Mouse (Mus musculus): ENCODE measurements around the gene Nuak2. TPM values are rescaled to one million over a fixed set of nuclear protein-coding genes. Genes with fewer than 3 reads are reported as not detected.

Nuak2 gene
- total and polyA plus RNA-seq, 2 experiments from 2014 or later = 7.7 to 7.9 TPM

DNA sequence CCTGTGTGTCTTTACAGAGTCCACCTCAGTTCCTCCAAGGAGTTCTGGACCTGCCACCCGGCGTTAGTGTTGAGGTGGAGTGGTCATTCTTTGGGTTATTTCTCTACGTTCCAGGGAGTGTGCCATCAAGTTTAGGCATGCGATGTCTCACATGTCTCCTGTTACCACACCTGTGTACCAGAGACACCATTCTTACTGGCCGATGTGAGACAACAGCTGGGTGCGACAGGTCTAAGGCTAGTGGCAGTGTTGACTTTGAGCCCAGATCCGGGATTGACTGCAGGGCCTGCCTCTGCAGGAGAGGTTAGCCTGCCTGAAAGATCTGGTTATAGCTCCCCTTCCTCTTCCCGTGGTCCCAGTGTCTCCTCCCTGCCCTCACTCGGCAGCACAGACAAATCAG is 38.3 kb downstream of the Nuak2 start:
- ATAC-seq (no peak), DNase-seq (ENCODE audit: low spot score) (no peak)
- Histone ChIP-seq H3K4me3 (ENCODE audit: low read length) (no peak overlapping the region), H3K27me3 (ENCODE audit: insufficient read depth, low read length) (no peaks in the 10 kb centered on the region), H3K4me2 (ENCODE audit: low read depth, low read length) (no peak overlapping the region), H3K9ac (replicated peaks; ENCODE audit: low read length) (no peak overlapping the region), H3K9me3 (ENCODE audit: low read length) (0 out of 2 replicates have a peak, but pooled peaks cover 4% of the 10 kb centered on the region), H3K4me1 (ENCODE audit: insufficient read depth, low read length) (no peaks in the 10 kb centered on the region), H3K27ac (no peak overlapping the region), H3K36me3 (ENCODE audit: insufficient read depth, low read length) (peaks cover 11% of the 10 kb centered on the region)
- WGBS = 80% methylated on average over 9 of the region's 9 CpGs
- TF ChIP-seq CTCF (IDR thresholded peaks at IDR 0.05; ENCODE audit: low read depth) = no peak

DNA sequence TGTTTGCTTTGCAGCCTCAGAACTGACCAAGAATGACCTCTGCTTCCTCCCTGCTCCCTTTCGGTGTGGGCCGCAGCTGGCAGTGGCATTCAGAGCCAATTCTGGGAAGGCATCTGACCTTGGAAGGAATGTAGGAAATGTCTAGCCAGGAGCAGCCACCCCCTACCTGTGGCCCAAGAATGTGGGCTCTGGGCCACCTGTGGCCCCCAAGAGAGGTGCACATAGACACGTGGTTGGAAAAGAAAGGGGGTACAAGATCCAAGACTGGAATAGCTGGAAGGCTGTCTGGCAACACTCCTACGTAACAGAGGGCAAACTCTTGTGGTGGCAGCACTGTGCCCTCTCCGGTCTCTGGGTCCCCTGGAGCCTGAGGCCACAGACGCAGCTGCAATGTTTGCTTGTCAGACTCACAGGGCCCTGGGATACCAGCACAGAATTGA is 39.3 kb downstream of the Nuak2 start:
- Histone ChIP-seq H3K4me3 (ENCODE audit: low read length) (no peak overlapping the region), H3K4me1 (ENCODE audit: insufficient read depth, low read length) (no peaks in the 10 kb centered on the region), H3K9ac (replicated peaks; ENCODE audit: low read length) (no peak overlapping the region), H3K27ac (no peak overlapping the region; the same call in 1 of the 2 replicates), H3K4me2 (ENCODE audit: low read depth, low read length) (no peak overlapping the region), H3K36me3 (ENCODE audit: insufficient read depth, low read length) (peaks cover 21% of the 10 kb centered on the region), H3K9me3 (ENCODE audit: low read length) (0 out of 2 replicates have a peak, but pooled peaks cover 4% of the 10 kb centered on the region), H3K27me3 (ENCODE audit: insufficient read depth, low read length) (no peaks in the 10 kb centered on the region)
- TF ChIP-seq CTCF (IDR thresholded peaks at IDR 0.05; ENCODE audit: low read depth) = no peak
- ATAC-seq (no peak), DNase-seq (ENCODE audit: low spot score) (no peak)
- WGBS = 40% methylated on average over 6 of the region's 6 CpGs

DNA sequence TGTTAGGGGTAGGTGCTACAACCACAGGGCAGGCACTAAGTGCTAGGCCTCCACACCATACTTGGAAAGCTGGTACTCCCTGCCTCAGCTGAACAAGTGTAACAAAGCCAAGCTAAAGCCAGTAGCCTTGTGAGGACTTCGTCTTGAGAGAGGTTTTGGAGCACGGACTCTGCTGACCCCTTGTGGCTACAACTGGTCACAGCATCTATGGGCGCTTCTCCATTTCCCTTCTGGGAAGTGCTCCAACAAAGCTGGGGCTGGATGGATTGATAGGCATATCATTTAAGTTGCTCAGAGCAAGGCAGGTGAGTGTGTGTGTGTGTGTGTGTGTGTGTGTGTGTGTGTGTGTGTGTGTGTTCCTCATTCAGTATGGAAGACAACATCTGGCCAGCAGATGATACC is 39.9 kb downstream of the Nuak2 start:
- peaks cover 28% of the 10 kb centered on the region for H3K36me3 ChIP-seq (ENCODE audit: insufficient read depth, low read length)
- H3K27ac ChIP-seq = no peak overlapping the region; the same call in 1 of the 2 replicates
- peak; percentile 94 for DNase-seq (ENCODE audit: low spot score)
- WGBS = 0% methylated on average over 3 of the region's 3 CpGs
- H3K4me3 ChIP-seq (ENCODE audit: low read length) = no peak overlapping the region
- H3K4me1 ChIP-seq (ENCODE audit: insufficient read depth, low read length) = no peaks in the 10 kb centered on the region
- peak; percentile 67 for ATAC-seq
- H3K9me3 ChIP-seq (ENCODE audit: low read length) = 0 out of 2 replicates have a peak, but pooled peaks cover 2% of the 10 kb centered on the region
- no peaks in the 10 kb centered on the region for H3K27me3 ChIP-seq (ENCODE audit: insufficient read depth, low read length)
- H3K9ac ChIP-seq (replicated peaks; ENCODE audit: low read length) = no peak overlapping the region
- peak; percentile 100 for TF ChIP-seq CTCF (IDR thresholded peaks at IDR 0.05; ENCODE audit: low read depth)
- H3K4me2 ChIP-seq (ENCODE audit: low read depth, low read length) = no peak overlapping the region

DNA sequence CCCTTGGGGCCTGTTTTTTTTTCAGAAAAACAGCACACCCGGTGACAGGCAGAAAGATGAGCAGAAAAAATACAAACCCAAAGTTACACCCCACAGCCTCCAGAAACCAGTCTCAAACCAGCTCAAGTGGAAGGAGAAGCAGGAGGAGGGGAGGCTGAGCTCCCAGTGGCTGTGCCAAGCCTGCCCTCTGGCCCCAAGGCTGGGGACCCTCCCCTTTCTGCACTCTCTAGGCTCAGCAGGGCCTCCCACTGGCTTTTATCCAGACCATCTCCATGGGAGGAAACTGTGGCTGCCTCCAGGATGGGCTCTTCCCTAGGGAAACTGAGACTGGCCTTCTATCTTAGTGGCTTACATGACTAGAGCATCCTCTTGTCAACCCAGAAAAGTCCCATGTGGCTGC is 40.9 kb downstream of the Nuak2 start:
- H3K4me1 ChIP-seq (ENCODE audit: insufficient read depth, low read length) = no peaks in the 10 kb centered on the region
- no peak overlapping the region for H3K4me2 ChIP-seq (ENCODE audit: low read depth, low read length)
- no peak overlapping the region for H3K27ac ChIP-seq
- no peak overlapping the region for H3K4me3 ChIP-seq (ENCODE audit: low read length)
- TF ChIP-seq CTCF (IDR thresholded peaks at IDR 0.05; ENCODE audit: low read depth) = no peak
- WGBS = 75% methylated on average over 1 of the region's 1 CpGs
- no peaks in the 10 kb centered on the region for H3K9me3 ChIP-seq (ENCODE audit: low read length)
- no peaks in the 10 kb centered on the region for H3K27me3 ChIP-seq (ENCODE audit: insufficient read depth, low read length)
- ATAC-seq (no peak), DNase-seq (ENCODE audit: low spot score) (no peak)
- H3K9ac ChIP-seq (replicated peaks; ENCODE audit: low read length) = no peak overlapping the region
- peaks cover 32% of the 10 kb centered on the region for H3K36me3 ChIP-seq (ENCODE audit: insufficient read depth, low read length)

DNA sequence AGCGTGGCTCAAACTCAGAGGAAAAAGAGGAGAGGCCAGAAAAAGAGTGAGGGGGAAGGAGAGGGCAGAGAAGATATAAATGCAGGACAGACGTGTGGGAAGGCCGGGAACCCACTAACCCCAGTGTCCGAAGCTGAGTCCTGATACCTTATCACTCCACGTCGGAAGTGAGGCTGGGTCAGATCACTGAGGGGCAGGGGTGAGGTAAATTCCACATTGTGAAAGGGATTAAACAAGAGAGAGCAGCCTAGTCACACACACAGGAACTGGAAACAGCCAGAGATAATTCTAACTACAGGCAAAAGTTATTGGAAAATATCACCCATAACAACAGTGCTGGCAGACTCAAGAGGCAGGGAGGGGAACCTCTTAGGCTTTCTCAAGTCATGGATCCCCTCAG is 46.0 kb downstream of the Nuak2 start:
- Histone ChIP-seq H3K9ac (replicated peaks; ENCODE audit: low read length) (no peak overlapping the region), H3K36me3 (ENCODE audit: insufficient read depth, low read length) (peaks cover 32% of the 10 kb centered on the region), H3K27ac (no peak overlapping the region), H3K4me2 (ENCODE audit: low read depth, low read length) (no peak overlapping the region), H3K27me3 (ENCODE audit: insufficient read depth, low read length) (no peaks in the 10 kb centered on the region), H3K9me3 (ENCODE audit: low read length) (no peaks in the 10 kb centered on the region), H3K4me3 (ENCODE audit: low read length) (no peak overlapping the region), H3K4me1 (ENCODE audit: insufficient read depth, low read length) (peaks cover 11% of the 10 kb centered on the region; the same call in 1 of the 2 replicates)
- WGBS = 89% methylated on average over 6 of the region's 6 CpGs
- DNase-seq (ENCODE audit: low spot score) = no peak
- ATAC-seq = no peak
- TF ChIP-seq CTCF (IDR thresholded peaks at IDR 0.05; ENCODE audit: low read depth) = no peak

DNA sequence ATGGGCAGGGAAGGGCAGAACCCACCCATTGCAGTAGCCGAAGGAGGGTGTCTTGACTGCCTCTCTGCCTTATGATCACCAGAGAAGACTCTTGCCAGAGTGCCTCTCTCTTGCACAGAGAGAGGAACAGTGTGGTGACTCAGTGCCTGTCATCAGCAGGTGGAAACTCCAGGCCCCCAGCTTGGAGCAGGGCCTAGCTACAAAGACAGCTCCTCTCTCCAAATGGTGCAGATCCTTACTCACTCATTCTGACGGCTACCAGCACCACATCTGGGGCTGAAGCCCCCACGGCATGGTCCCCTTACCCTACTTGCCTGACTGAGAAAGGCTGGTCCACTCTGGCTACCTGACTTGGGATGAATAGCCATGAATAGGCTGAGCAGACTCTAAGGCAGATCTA is 48.5 kb downstream of the Nuak2 start:
- 63% methylated on average over 3 of the region's 3 CpGs for WGBS
- Histone ChIP-seq H3K9me3 (ENCODE audit: low read length) (no peaks in the 10 kb centered on the region), H3K9ac (replicated peaks; ENCODE audit: low read length) (no peak overlapping the region), H3K27ac (peak overlapping the region; percentile 26; the same call in 1 of the 2 replicates), H3K4me2 (ENCODE audit: low read depth, low read length) (no peak overlapping the region), H3K4me3 (ENCODE audit: low read length) (no peak overlapping the region), H3K4me1 (ENCODE audit: insufficient read depth, low read length) (peaks cover 11% of the 10 kb centered on the region; the same call in 1 of the 2 replicates), H3K27me3 (ENCODE audit: insufficient read depth, low read length) (no peaks in the 10 kb centered on the region), H3K36me3 (ENCODE audit: insufficient read depth, low read length) (peaks cover 19% of the 10 kb centered on the region)
- ATAC-seq (no peak), DNase-seq (ENCODE audit: low spot score) (no peak)
- no peak for TF ChIP-seq CTCF (IDR thresholded peaks at IDR 0.05; ENCODE audit: low read depth)

DNA sequence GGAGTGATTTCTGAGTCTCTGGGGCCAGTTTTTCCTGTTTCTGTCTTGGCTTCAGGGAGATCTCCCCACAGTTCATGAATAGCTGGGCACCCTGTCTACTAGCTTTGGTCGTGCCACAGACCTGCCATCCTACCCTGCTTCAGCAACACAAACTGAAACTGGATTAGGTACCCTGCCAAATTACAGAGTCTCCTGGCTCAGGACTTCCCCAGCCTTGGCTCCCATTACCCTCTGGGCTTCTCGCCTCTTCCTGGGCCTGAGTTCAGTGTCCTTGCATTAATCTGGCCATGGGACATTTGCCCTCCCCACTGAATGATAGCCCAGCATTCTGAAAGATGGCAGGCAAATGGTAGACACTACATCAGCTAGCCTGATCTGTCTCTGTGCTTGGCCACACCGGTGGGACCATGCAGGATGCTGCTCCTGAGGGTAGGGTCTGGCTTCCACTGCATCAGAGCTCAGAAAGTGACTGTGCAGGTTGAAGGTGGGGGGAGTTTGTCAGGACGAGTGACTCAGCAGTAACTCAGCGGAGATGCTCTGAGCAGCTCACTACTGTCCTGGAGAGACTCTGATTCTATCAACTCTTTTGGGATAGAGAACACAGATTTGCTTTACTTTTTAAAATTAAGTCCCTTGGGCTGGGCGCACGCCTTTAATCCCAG is 49.1 kb downstream of the Nuak2 start:
- no peak overlapping the region for H3K4me3 ChIP-seq (ENCODE audit: low read length)
- DNase-seq (ENCODE audit: low spot score) = peak; percentile 54
- H3K9ac ChIP-seq (replicated peaks; ENCODE audit: low read length) = no peak overlapping the region
- no peaks in the 10 kb centered on the region for H3K27me3 ChIP-seq (ENCODE audit: insufficient read depth, low read length)
- peak overlapping the region; percentile 26; the same call in 1 of the 2 replicates for H3K27ac ChIP-seq
- peaks cover 11% of the 10 kb centered on the region; the same call in 1 of the 2 replicates for H3K4me1 ChIP-seq (ENCODE audit: insufficient read depth, low read length)
- TF ChIP-seq CTCF (IDR thresholded peaks at IDR 0.05; ENCODE audit: low read depth) = no peak
- no peak overlapping the region for H3K4me2 ChIP-seq (ENCODE audit: low read depth, low read length)
- WGBS = 75% methylated on average over 7 of the region's 7 CpGs
- peak; percentile 25; the same call in 1 of the 2 replicates for ATAC-seq
- peaks cover 12% of the 10 kb centered on the region for H3K36me3 ChIP-seq (ENCODE audit: insufficient read depth, low read length)
- no peaks in the 10 kb centered on the region for H3K9me3 ChIP-seq (ENCODE audit: low read length)

Data from hindbrain, postnatal 0 days (tissue).